Mouse (Mus musculus): ENCODE measurements around the gene Cers1. TPM values are rescaled to one million over a fixed set of nuclear protein-coding genes. Genes with fewer than 3 reads are reported as not detected.
A peak's percentile ranks its signal among the peaks of the same experiment; 100 is the strongest.

The Cers1 gene
- polyA plus RNA-seq, 1 experiment: 0.61 TPM

DNA sequence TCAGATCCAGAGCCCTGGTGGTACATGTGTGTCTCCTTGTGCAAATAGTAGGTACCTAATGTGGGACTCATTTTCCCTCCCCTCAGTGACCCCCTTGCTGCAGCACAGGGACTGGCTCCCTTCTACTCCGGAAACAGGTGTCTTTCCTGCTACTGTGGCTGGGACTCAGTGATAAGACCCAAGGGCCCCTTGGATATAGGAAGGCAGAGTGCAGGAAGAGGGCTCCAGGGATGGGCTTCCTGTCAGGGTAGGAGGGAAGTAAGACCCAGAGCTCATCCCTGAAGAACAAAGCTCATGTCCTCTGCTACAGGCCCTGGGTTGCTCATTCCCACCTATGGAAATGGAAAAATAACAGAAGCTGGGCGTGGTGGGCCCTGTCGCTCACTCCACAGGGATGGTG is 39.1 kb upstream of the Cers1 start:
- 62% methylated on average over 3 of the region's 3 CpGs for WGBS
- Histone ChIP-seq H3K4me1 (ENCODE audit: control insufficient read depth, insufficient read depth, insufficient read length) (no peaks in the 10 kb centered on the region), H3K27ac (ENCODE audit: insufficient read depth, low read length) (no peak overlapping the region)

DNA sequence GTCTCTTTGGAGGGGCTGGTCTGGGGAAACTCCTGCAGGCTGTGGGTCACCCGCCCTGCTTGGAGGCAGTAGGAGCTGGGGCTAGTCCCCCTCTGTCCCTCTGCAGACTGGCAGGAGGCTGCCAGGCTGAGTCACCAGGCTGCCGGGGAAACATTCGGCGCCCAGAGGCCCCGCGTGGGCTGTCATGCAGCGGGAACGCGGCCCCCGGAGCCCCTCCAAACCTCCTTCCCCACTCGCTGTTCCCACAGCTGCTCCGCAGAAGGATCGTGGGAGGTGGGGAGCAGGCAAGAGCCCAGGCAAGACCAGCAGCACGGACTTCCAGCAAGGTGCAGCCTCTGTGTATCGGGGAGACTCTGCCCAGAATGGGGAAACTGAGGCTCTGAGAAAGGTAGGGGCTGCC is 37.4 kb upstream of the Cers1 start:
- H3K4me3 ChIP-seq (ENCODE audit: extremely low read depth, insufficient read depth, insufficient read length): no peak overlapping the region
- H3K27ac ChIP-seq (ENCODE audit: insufficient read depth, low read length): no peak overlapping the region
- no peaks in the 10 kb centered on the region for H3K36me3 ChIP-seq (ENCODE audit: control insufficient read depth, insufficient read depth, low read length)
- TF ChIP-seq CTCF (IDR thresholded peaks at IDR 0.05; ENCODE audit: extremely low read depth, insufficient read depth, insufficient read length, insufficient replicate concordance): no peak
- no peak for TF ChIP-seq POLR2A (IDR thresholded peaks at IDR 0.05; ENCODE audit: low read depth, low read length)
- peaks cover 3% of the 10 kb centered on the region; the same call in 1 of the 2 replicates for H3K4me1 ChIP-seq (ENCODE audit: control insufficient read depth, insufficient read depth, insufficient read length)
- WGBS: 26% methylated on average over 15 of the region's 15 CpGs
- DNase-seq (ENCODE audit: low read depth in 1 of 2, low spot score in 2 of 2): no peak
- no peaks in the 10 kb centered on the region for H3K27me3 ChIP-seq (ENCODE audit: control insufficient read depth, insufficient read depth, low read length)

More for the DNA sequence above, 39.1 kb upstream of the Cers1 start:
- Histone ChIP-seq H3K4me3 (ENCODE audit: extremely low read depth, insufficient read depth, insufficient read length) (no peak overlapping the region), H3K36me3 (ENCODE audit: control insufficient read depth, insufficient read depth, low read length) (no peaks in the 10 kb centered on the region), H3K27me3 (ENCODE audit: control insufficient read depth, insufficient read depth, low read length) (no peaks in the 10 kb centered on the region)
- no peak for DNase-seq (ENCODE audit: low read depth in 1 of 2, low spot score in 2 of 2)
- TF ChIP-seq POLR2A (IDR thresholded peaks at IDR 0.05; ENCODE audit: low read depth, low read length): no peak
- no peak for TF ChIP-seq CTCF (IDR thresholded peaks at IDR 0.05; ENCODE audit: extremely low read depth, insufficient read depth, insufficient read length, insufficient replicate concordance)

DNA sequence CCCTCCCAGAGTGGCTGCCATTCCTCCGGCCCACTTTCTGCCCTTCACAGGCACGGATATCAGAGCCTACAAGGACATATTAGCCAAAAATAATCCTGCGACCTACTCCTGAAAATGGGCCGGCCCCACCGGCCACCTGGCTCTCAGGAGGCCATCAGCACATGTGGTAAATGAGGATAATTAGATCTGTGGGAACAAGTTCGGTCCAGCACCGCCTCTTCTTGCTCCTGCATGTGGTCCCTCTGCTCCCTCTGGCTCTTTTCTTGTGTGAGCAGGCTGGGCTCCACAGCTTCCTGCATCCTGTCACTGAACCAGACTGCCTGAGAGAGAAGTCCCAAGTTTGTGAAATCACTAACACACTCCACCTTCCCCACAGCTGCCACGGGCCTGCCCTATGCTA is 36.3 kb upstream of the Cers1 start:
- H3K27ac ChIP-seq (ENCODE audit: insufficient read depth, low read length): no peak overlapping the region
- 49% methylated on average over 8 of the region's 8 CpGs for WGBS
- no peaks in the 10 kb centered on the region for H3K27me3 ChIP-seq (ENCODE audit: control insufficient read depth, insufficient read depth, low read length)
- H3K36me3 ChIP-seq (ENCODE audit: control insufficient read depth, insufficient read depth, low read length): no peaks in the 10 kb centered on the region
- DNase-seq (ENCODE audit: low read depth in 1 of 2, low spot score in 2 of 2): no peak
- TF ChIP-seq POLR2A (IDR thresholded peaks at IDR 0.05; ENCODE audit: low read depth, low read length) (no peak), CTCF (IDR thresholded peaks at IDR 0.05; ENCODE audit: extremely low read depth, insufficient read depth, insufficient read length, insufficient replicate concordance) (no peak)
- peaks cover 5% of the 10 kb centered on the region; the same call in 1 of the 2 replicates for H3K4me1 ChIP-seq (ENCODE audit: control insufficient read depth, insufficient read depth, insufficient read length)
- H3K4me3 ChIP-seq (ENCODE audit: extremely low read depth, insufficient read depth, insufficient read length): no peak overlapping the region

DNA sequence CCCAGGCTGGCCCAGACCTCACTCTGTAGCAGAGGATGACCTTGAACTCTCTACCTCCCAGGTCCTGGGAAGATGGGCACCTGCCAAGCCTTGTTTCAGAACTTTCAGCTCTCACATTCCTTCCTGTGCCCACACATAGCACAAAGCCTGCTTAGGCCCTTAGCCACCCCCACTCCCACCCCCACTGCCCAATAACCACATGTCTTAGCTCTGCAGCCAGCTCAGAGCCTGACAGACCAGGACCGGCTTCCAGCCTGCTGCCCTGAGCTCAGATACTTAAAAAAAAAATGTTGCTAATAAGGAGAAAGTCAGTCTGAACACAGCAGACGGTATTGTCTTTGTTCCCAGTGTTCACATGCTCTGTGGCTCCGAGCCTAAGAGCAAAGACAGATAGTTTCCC is 34.6 kb upstream of the Cers1 start:
- Histone ChIP-seq H3K27me3 (ENCODE audit: control insufficient read depth, insufficient read depth, low read length) (no peaks in the 10 kb centered on the region), H3K4me3 (ENCODE audit: extremely low read depth, insufficient read depth, insufficient read length) (no peak overlapping the region), H3K4me1 (ENCODE audit: control insufficient read depth, insufficient read depth, insufficient read length) (peaks cover 5% of the 10 kb centered on the region; the same call in 1 of the 2 replicates), H3K27ac (ENCODE audit: insufficient read depth, low read length) (no peak overlapping the region), H3K36me3 (ENCODE audit: control insufficient read depth, insufficient read depth, low read length) (0 out of 2 replicates have a peak, but pooled peaks cover 1% of the 10 kb centered on the region)
- DNase-seq (ENCODE audit: low read depth in 1 of 2, low spot score in 2 of 2): no peak
- no peak for TF ChIP-seq POLR2A (IDR thresholded peaks at IDR 0.05; ENCODE audit: low read depth, low read length)
- no peak for TF ChIP-seq CTCF (IDR thresholded peaks at IDR 0.05; ENCODE audit: extremely low read depth, insufficient read depth, insufficient read length, insufficient replicate concordance)
- WGBS: 80% methylated on average over 3 of the region's 3 CpGs

DNA sequence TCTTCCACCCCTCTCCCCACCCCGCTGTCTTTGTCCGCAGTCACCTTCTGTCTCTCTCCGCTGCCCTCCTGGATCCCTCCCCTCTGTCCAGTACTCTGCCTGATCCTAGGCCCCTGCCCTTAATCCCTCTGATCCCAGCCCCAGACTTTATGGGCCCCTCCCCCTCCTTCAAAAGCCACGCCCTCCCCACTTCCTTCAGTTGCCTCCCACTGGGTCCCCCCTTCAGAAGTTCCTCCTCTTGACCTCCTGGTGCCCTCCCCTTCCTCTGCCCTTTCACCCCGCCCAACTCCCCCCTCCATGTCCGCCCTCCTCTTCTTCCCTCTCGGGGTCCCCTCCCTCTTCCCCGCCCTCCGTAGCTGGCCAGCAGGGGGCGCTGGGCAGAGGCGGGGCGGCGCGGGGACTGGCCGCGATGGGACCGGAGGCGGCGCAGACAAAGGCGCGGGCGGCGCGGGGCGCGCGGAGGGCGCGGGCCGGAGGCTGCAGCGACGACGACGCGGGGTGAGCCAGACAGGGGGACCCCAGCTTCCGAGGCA is 32.9 kb upstream of the Cers1 start, which contains the start of gene Homer3:
Gene Homer3, plus strand, starts transcription at position 225 of the 533 bp plus-strand sequence.
- Histone ChIP-seq H3K27me3 (ENCODE audit: control insufficient read depth, insufficient read depth, low read length) (no peaks in the 10 kb centered on the region), H3K27ac (ENCODE audit: insufficient read depth, low read length) (peak within 1 kb of the TSS; percentile 40), H3K4me1 (ENCODE audit: control insufficient read depth, insufficient read depth, insufficient read length) (peaks cover 5% of the 10 kb centered on the region; the same call in 1 of the 2 replicates), H3K36me3 (ENCODE audit: control insufficient read depth, insufficient read depth, low read length) (0 out of 2 replicates have a peak, but pooled peaks cover 3% of the 10 kb centered on the region), H3K4me3 (ENCODE audit: extremely low read depth, insufficient read depth, insufficient read length) (peak within 1 kb of the TSS; percentile 91)
- TF ChIP-seq POLR2A (IDR thresholded peaks at IDR 0.05; ENCODE audit: low read depth, low read length) (0 out of 2 replicates have a peak, but pooled peaks have one; percentile 11), CTCF (IDR thresholded peaks at IDR 0.05; ENCODE audit: extremely low read depth, insufficient read depth, insufficient read length, insufficient replicate concordance) (peak; percentile 88; the same call in 1 of the 2 replicates)
- DNase-seq (ENCODE audit: low read depth in 1 of 2, low spot score in 2 of 2): peak; percentile 73 to 90
- WGBS: 4% methylated on average over 36 of the region's 36 CpGs

DNA sequence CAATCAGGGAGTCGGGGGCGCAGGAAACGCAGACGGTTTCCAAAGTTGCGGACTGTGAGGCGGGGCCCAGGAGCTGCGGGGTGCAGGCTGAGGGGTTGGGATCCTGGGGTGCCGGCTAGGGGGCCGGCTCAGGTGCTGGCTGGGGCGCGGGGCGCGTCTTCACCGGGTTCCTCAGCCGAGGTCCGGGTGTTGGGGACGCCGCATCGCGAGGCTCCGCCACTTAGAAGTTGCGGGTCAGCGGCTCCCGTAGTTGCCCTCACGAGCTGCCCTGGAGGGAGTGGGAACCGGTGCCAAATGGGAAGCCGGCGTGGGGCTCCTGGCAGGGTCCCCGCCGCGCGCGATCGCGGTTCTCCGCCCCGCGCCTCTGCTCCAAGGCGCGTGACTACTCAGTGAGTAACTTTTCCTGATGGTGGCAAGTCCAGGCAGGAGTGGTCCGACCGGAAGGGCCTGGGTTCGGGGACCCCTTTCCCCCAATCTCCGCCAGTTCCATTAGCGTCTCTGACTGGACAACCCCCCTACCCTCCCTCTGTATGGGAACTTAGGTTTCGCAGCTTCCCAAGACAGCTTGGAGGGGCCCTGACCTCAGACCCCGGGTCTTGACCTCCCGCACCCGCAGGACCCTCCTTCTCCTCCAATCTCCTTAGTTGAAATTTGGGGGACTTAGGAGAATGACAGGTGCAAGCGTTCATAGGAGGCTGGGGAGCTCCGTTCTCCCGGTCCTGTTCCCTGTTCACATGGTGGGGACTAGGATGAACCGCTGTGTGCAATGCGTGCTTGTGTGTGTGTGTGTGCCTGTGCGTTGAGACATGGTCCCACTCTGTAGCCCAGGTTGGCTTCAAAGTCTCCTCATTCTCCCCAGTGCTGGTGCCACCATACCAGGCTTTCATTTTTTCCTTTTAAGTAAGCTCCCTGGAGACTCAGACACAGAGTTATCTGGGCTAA is 32.2 kb upstream of the Cers1 start:
- H3K4me1 ChIP-seq (ENCODE audit: control insufficient read depth, insufficient read depth, insufficient read length): peaks cover 5% of the 10 kb centered on the region; the same call in 1 of the 2 replicates
- 2% methylated on average over 54 of the region's 55 CpGs for WGBS
- DNase-seq (ENCODE audit: low read depth in 1 of 2, low spot score in 2 of 2): no peak
- no peak overlapping the region; the same call in 1 of the 2 replicates for H3K27ac ChIP-seq (ENCODE audit: insufficient read depth, low read length)
- TF ChIP-seq CTCF (IDR thresholded peaks at IDR 0.05; ENCODE audit: extremely low read depth, insufficient read depth, insufficient read length, insufficient replicate concordance): no peak
- 0 out of 2 replicates have a peak, but pooled peaks cover 3% of the 10 kb centered on the region for H3K36me3 ChIP-seq (ENCODE audit: control insufficient read depth, insufficient read depth, low read length)
- H3K27me3 ChIP-seq (ENCODE audit: control insufficient read depth, insufficient read depth, low read length): no peaks in the 10 kb centered on the region
- peak overlapping the region; percentile 91 for H3K4me3 ChIP-seq (ENCODE audit: extremely low read depth, insufficient read depth, insufficient read length)

Measured in spleen, adult 2 months (tissue).